Mouse (Mus musculus): ENCODE results near the gene Myh3.

Gene Myh3

DNA sequence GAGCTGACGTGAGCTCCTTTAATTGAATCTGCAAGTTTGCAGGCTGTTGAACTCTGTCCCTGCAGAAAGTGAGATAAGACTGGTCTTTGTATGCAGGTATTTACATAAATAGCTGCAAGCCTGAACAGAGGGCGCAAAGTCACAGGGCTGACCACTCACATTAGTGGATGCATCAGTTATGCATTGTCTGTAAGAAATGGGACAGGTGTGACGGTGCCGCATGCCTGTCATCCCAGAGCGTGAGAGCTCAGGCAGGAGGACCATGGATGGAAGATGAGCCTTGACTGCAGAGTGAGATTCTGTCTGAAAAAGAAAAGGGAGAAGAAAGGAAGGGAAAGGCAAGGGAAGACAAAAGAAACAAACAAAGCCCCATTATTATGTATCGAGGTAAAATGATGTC, 56.6 kb downstream of the Myh3 start:
- in situ Hi-C loops (cut with MboI; ENCODE audit: unreplicated experiment in 2 of 2), result no loop called here

- in situ Hi-C loops (cut with MboI; ENCODE audit: unreplicated experiment in 2 of 2), result no loop called here
Observed at GRCm38 (mm10) chr11:67135532-67135931, 57.4 kb downstream of the Myh3 start.

GRCm38 (mm10) chr11:67139556-67139955, 61.5 kb downstream of the Myh3 start:
- in situ Hi-C loops (cut with MboI; ENCODE audit: unreplicated experiment in 2 of 2), result no loop called here

DNA sequence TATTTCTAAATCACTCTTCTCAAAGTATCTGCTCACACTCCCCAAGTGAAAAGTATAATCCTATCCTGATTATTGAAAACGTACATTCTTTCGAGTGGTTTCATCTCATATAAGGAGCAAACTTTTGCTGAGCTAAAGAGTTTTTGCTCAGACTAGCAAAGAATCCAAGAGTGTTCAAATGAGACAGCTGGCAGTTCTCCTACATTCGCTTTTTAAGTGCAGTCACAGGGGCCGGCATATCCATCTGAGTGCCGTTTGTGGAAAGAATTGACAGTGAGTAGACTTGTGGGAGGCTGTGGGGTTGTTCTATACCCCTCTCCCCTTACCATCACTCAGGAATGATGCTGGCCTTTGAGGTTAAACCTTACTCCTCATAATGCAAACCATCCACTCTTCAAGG, 62.1 kb downstream of the Myh3 start:
- in situ Hi-C loops (cut with MboI; ENCODE audit: unreplicated experiment in 2 of 2), result no loop called here

DNA sequence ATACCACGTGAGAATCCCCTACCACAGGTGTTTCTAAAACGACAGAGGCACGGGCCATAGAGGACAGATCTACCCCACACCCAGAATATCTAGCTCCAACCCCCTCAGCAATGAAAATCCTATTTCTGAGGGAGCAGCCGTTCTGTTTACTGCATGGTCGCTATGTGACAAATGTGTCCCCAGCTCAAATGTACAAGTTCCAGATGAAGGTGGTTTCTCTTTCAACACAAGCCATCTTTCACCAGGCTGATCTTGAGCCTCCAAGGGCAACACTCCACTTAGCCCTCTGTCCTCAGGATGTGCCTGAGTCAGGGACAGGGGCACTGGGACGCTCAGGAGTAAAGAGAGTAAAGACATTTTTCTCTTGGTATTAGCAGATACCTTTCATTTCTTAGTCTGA, 62.9 kb downstream of the Myh3 start:
- in situ Hi-C loops (cut with MboI; ENCODE audit: unreplicated experiment in 2 of 2), result no loop called here

DNA sequence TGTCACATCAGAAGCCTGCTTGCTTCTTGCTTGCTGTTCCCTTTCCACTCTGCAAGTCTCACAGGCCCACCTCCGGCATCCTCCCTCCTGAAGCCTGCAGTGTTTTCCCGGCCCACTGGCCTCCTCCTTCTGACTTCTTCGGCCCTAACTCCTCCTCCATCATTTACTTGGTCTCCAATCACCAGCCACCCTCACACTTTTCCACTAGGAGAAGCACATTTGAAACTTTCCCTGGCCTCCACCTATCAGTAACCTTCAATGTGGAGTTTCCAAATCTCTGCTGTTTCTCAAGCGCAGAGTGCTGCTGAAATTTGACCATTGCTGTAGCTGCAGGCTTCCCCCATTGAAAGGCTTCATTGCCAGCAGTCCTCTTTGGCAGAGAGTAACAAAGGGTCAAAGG, 63.9 kb downstream of the Myh3 start:
- in situ Hi-C loops (cut with MboI; ENCODE audit: unreplicated experiment in 2 of 2), result no loop called here

DNA sequence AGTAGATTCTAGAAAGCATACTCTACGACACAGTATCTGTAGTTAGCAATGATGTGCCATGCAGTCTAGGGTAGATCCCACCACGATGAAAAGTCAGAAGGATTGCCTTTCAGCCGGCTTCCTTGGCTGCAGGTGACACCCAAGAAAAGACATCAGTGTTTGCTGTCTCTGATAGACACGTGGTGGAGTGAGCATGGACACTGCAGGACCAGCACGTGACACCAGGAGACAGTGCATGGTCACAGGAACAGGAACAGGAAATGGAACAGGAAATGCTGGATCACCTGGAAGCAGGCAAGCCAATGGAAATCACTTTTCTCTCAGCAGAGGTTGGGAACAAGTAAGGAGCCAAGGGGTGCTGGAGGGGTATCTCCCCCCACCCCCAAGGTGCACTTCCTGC, 65.0 kb downstream of the Myh3 start:
- in situ Hi-C loops (cut with MboI; ENCODE audit: unreplicated experiment in 2 of 2), result no loop called here

- in situ Hi-C loops (cut with MboI; ENCODE audit: unreplicated experiment in 2 of 2), result no loop called here
Observed at GRCm38 (mm10) chr11:67143863-67144498, 65.9 kb downstream of the Myh3 start.

DNA sequence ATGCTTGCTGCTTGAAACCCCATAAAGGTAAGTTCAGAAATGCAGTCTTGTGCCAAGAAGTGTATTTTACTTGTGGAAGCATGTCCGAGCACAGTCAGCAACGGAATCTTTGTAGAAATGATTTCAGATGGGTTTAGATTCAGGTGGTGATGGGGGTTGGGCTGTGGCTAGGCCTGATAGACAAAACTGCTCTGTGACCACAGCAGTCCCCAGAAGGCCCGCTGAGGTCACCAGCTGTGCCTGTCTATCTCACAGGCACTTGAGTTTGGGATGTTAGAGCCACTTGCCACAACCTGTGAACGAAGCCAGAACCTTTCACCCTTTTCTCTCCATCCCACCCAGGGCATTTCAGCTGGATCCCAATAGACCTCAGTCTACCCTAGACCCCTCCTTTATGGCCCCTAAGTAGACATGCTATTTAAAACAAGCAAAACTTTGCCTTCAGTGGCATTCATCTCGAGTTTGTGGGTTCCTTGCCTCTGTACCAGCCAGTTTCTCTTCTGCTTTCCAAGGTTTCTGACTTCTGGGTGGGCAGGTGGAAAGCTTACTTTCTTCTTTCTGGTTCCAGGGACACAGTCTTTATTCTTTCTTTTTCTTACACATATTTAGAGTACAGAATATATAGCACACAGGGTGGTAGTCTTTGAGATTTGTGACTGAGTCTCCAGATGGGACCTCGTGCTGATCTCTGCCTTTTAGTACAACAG, 66.6 kb downstream of the Myh3 start:
- in situ Hi-C loops (cut with MboI; ENCODE audit: unreplicated experiment in 2 of 2), result no loop called here

DNA sequence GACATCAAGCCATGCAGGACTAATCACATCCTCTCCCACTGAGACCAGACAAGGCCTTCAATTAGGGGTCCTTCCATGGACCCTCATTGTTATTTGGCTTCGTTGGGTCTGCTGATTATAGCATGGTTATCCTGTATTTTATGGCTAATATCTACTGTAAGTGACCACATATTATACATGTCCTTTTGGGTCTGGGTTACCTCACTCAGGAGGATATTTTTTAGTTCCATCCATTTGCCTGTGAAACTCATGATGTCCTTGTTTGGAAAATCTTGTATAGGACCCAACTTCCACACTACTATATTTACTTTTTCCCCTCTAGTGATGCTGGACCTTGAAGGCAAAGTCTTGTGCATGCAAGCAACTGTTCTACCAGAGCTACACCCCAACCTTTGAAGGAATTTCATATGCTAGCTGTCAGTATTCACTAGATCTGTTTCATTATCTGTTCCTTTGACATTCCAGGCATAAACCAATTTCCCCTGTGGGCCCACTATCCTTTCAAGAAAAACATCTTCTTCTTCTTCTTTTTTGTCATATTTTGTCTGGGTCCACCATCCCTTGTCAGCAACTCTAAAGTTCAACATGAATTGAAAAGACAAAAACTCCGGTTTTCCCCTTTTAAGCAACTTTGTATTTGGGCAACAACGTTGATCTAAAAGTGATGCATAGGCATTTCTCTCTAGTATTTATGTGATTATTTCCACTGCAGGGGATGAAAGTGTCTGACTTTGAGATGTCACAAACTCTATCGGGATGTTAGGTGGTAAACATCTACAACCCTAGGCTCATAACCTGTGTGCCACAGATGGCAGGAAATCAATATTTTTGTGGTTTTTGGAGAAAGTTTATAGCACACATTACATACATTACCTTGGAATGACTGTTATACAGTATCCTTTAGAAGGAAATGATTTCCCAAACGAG, 67.6 kb downstream of the Myh3 start:
- in situ Hi-C loops (cut with MboI; ENCODE audit: unreplicated experiment in 2 of 2), result no loop called here

- in situ Hi-C loops (cut with MboI; ENCODE audit: unreplicated experiment in 2 of 2), result no loop called here
Observed at GRCm38 (mm10) chr11:67146409-67147282, 68.5 kb downstream of the Myh3 start.

DNA sequence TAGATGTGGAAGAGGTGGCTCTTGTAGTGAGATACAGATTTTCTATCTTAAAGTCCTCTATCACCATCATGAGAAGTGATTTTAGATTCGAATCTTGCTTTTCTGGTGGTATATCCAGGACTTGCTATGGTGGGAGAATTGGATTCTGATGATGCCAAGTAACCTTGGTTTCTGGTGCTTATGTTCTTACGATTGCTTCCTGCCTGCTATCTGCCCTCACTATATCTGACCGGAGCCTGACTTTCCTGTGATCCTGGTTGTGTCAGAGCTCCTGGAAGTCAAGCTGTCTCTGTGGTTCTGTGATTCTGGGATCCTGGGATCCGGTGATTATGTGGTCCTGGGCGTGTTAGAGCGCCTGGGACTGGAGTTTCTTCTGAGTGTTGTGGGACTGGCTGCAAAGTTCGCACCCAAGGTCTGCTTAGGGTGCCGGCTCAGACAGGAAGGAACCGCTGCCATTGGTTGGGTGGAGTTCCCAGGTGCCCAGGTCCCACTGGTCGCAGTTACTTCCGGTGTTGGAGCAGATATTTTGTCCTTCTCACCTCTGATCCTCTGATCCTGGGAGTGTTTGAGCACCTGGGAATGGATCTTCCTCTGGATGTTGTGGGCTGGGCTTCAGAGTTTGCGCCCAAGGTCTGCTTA, 69.3 kb downstream of the Myh3 start:
- in situ Hi-C loops (cut with MboI; ENCODE audit: unreplicated experiment in 2 of 2), result no loop called here

GRCm38 (mm10) chr11:67148286-67149012, 70.3 kb downstream of the Myh3 start:
- in situ Hi-C loops (cut with MboI; ENCODE audit: unreplicated experiment in 2 of 2), result no loop called here

DNA sequence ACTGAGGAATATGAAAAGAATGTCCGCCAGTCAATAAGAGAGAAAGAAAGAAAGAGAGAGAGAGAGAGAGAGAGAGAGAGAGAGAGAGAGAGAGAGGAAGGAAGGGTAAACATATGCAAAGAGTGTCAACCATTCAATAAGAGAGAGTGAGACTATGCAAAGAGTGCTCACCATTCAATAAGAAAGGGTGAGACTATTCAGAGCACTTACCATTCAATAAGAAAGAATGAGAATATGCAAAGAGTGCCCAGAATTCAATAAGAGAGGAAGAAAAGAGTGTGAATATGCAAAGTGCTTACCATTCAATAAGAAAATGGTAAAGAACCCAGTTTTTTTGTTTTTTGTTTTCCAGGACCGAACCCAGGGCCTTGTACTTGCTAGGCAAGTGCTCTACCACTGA, 72.1 kb downstream of the Myh3 start:
- in situ Hi-C loops (cut with MboI; ENCODE audit: unreplicated experiment in 2 of 2), result no loop called here

DNA sequence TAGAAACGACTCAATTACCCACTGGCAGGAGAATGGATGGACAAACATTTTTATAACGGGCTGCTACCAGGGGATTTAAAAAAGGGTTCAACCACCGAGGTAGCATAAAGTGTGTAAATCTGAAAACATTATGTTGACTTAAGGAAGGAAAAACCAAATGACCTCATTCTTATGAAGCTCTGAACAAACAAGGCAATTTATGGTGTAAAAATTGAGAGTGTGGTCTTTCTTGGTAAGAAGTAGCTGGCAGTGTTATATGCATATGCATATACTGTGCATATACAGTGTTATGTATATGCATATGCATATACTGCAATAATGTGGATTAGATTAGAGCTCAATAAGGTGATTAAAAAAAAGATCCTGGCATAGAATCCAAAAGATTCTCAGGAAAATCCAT, 73.1 kb downstream of the Myh3 start:
- in situ Hi-C loops (cut with MboI; ENCODE audit: unreplicated experiment in 2 of 2), result no loop called here
